Mouse (Mus musculus): ENCODE measurements around the gene Tpt1. TPM values are rescaled to one million over a fixed set of nuclear protein-coding genes. Genes with fewer than 3 reads are reported as not detected.

Gene Tpt1
- 868 and 874 TPM in 2 replicates for polyA plus RNA-seq (2015; fragmentation: Nextera tagmentation; extraction: Ambion mirVana)

GRCm38 (mm10) chr14:75844867-75845697 is at the start of gene Tpt1:
Gene Tpt1 (plus strand): TSS chr14:75845093.
- peak within 1 kb of the TSS; percentile 79 for H3K9ac ChIP-seq (replicated peaks)
- H3K4me1 ChIP-seq: peaks cover 36% of the 10 kb centered on the region
- no peaks in the 10 kb centered on the region for H3K27me3 ChIP-seq
- WGBS: under 1% methylated on average over 83 of the region's 108 CpGs
- H3K9me3 ChIP-seq: no peaks in the 10 kb centered on the region
- H3K36me3 ChIP-seq: peaks cover 34% of the 10 kb centered on the region
- peak within 1 kb of the TSS; percentile 61 for H3K4me3 ChIP-seq
- ATAC-seq (replicated peaks): peak; percentile 98
- peak within 1 kb of the TSS; percentile 60 for H3K4me2 ChIP-seq (replicated peaks)
- peak within 1 kb of the TSS; percentile 96 for H3K27ac ChIP-seq (replicated peaks)

- Histone ChIP-seq H3K4me1 (no peaks in the 10 kb centered on the region), H3K4me3 (no peak overlapping the region), H3K27me3 (no peaks in the 10 kb centered on the region), H3K9me3 (no peaks in the 10 kb centered on the region), H3K4me2 (replicated peaks) (no peak overlapping the region), H3K27ac (replicated peaks) (no peak overlapping the region), H3K36me3 (no peaks in the 10 kb centered on the region), H3K9ac (replicated peaks) (no peak overlapping the region)
- WGBS: 91% methylated on average over 4 of the region's 4 CpGs
- ATAC-seq (replicated peaks): no peak
Measured at GRCm38 (mm10) chr14:75795918-75796317, 49.0 kb upstream of the Tpt1 start.

GRCm38 (mm10) chr14:75797769-75798386 is 47.0 kb upstream of the Tpt1 start:
- no peaks in the 10 kb centered on the region for H3K9me3 ChIP-seq
- no peaks in the 10 kb centered on the region for H3K27me3 ChIP-seq
- H3K9ac ChIP-seq (replicated peaks): no peak overlapping the region
- no peak overlapping the region for H3K27ac ChIP-seq (replicated peaks)
- H3K4me2 ChIP-seq (replicated peaks): no peak overlapping the region
- H3K4me1 ChIP-seq: no peaks in the 10 kb centered on the region
- 43% methylated on average over 5 of the region's 5 CpGs for WGBS
- H3K4me3 ChIP-seq: no peak overlapping the region
- H3K36me3 ChIP-seq: no peaks in the 10 kb centered on the region
- ATAC-seq (replicated peaks): no peak

GRCm38 (mm10) chr14:75807800-75808199 is 37.1 kb upstream of the Tpt1 start:
- Histone ChIP-seq H3K9ac (replicated peaks) (no peak overlapping the region), H3K4me1 (no peaks in the 10 kb centered on the region), H3K27ac (replicated peaks) (no peak overlapping the region), H3K4me2 (replicated peaks) (no peak overlapping the region), H3K27me3 (no peaks in the 10 kb centered on the region), H3K9me3 (no peaks in the 10 kb centered on the region), H3K4me3 (no peak overlapping the region), H3K36me3 (no peaks in the 10 kb centered on the region)
- ATAC-seq (replicated peaks): no peak
- whole genome bisulfite sequencing: 68% methylated on average over 8 of the region's 8 CpGs

- H3K4me1 ChIP-seq: no peaks in the 10 kb centered on the region
- H3K9me3 ChIP-seq: no peaks in the 10 kb centered on the region
- no peak overlapping the region for H3K27ac ChIP-seq (replicated peaks)
- no peak for ATAC-seq (replicated peaks)
- no peak overlapping the region for H3K4me3 ChIP-seq
- H3K9ac ChIP-seq (replicated peaks): no peak overlapping the region
- H3K4me2 ChIP-seq (replicated peaks): no peak overlapping the region
- no peaks in the 10 kb centered on the region for H3K27me3 ChIP-seq
- 85% methylated on average over 6 of the region's 6 CpGs for WGBS
- H3K36me3 ChIP-seq: no peaks in the 10 kb centered on the region
Measured at GRCm38 (mm10) chr14:75809931-75810330, 35.0 kb upstream of the Tpt1 start.

- no peak overlapping the region for H3K27ac ChIP-seq (replicated peaks)
- no peaks in the 10 kb centered on the region for H3K36me3 ChIP-seq
- no peak overlapping the region for H3K4me3 ChIP-seq
- no peaks in the 10 kb centered on the region for H3K4me1 ChIP-seq
- 85% methylated on average over 2 of the region's 2 CpGs for WGBS
- ATAC-seq (replicated peaks): no peak
- H3K4me2 ChIP-seq (replicated peaks): no peak overlapping the region
- H3K9ac ChIP-seq (replicated peaks): no peak overlapping the region
- H3K9me3 ChIP-seq: no peaks in the 10 kb centered on the region
- no peaks in the 10 kb centered on the region for H3K27me3 ChIP-seq
Measured at GRCm38 (mm10) chr14:75818528-75818927, 26.4 kb upstream of the Tpt1 start.

- no peak overlapping the region for H3K4me3 ChIP-seq
- no peaks in the 10 kb centered on the region for H3K4me1 ChIP-seq
- H3K27me3 ChIP-seq: no peaks in the 10 kb centered on the region
- H3K9ac ChIP-seq (replicated peaks): no peak overlapping the region
- H3K9me3 ChIP-seq: no peaks in the 10 kb centered on the region
- WGBS: 88% methylated on average over 2 of the region's 2 CpGs
- H3K36me3 ChIP-seq: no peaks in the 10 kb centered on the region
- no peak for ATAC-seq (replicated peaks)
- H3K4me2 ChIP-seq (replicated peaks): no peak overlapping the region
- H3K27ac ChIP-seq (replicated peaks): no peak overlapping the region
Measured at GRCm38 (mm10) chr14:75819341-75819740, 25.6 kb upstream of the Tpt1 start.

- 82% methylated on average over 5 of the region's 5 CpGs for WGBS
- H3K4me2 ChIP-seq (replicated peaks): no peak overlapping the region
- no peaks in the 10 kb centered on the region for H3K9me3 ChIP-seq
- ATAC-seq (replicated peaks): no peak
- H3K4me3 ChIP-seq: no peak overlapping the region
- H3K36me3 ChIP-seq: no peaks in the 10 kb centered on the region
- H3K27me3 ChIP-seq: no peaks in the 10 kb centered on the region
- H3K27ac ChIP-seq (replicated peaks): no peak overlapping the region
- H3K4me1 ChIP-seq: no peaks in the 10 kb centered on the region
- no peak overlapping the region for H3K9ac ChIP-seq (replicated peaks)
Measured at GRCm38 (mm10) chr14:75820007-75820406, 24.9 kb upstream of the Tpt1 start.

- no peak for ATAC-seq (replicated peaks)
- no peak overlapping the region for H3K9ac ChIP-seq (replicated peaks)
- no peak overlapping the region for H3K4me2 ChIP-seq (replicated peaks)
- no peaks in the 10 kb centered on the region for H3K9me3 ChIP-seq
- peaks cover 11% of the 10 kb centered on the region for H3K4me1 ChIP-seq
- no peak overlapping the region for H3K27ac ChIP-seq (replicated peaks)
- 79% methylated on average over 3 of the region's 3 CpGs for WGBS
- H3K27me3 ChIP-seq: peaks cover 8% of the 10 kb centered on the region; the same call in 1 of the 2 replicates
- H3K36me3 ChIP-seq: no peaks in the 10 kb centered on the region
- H3K4me3 ChIP-seq: no peak overlapping the region
Measured at GRCm38 (mm10) chr14:75826851-75827410, 18.0 kb upstream of the Tpt1 start.

- Histone ChIP-seq H3K27me3 (peaks cover 8% of the 10 kb centered on the region; the same call in 1 of the 2 replicates), H3K9ac (replicated peaks) (no peak overlapping the region), H3K4me1 (peaks cover 15% of the 10 kb centered on the region), H3K4me2 (replicated peaks) (peak overlapping the region; percentile 76), H3K36me3 (no peaks in the 10 kb centered on the region), H3K9me3 (no peaks in the 10 kb centered on the region), H3K4me3 (no peak overlapping the region), H3K27ac (replicated peaks) (no peak overlapping the region)
- no peak for ATAC-seq (replicated peaks)
- 51% methylated on average over 11 of the region's 11 CpGs for WGBS
Measured at GRCm38 (mm10) chr14:75828221-75828620, 16.7 kb upstream of the Tpt1 start.

GRCm38 (mm10) chr14:75828866-75829806 is 15.8 kb upstream of the Tpt1 start:
- Histone ChIP-seq H3K4me1 (peaks cover 25% of the 10 kb centered on the region), H3K9ac (replicated peaks) (peak overlapping the region; percentile 40; the same call in 1 of the 2 replicates), H3K4me2 (replicated peaks) (peak overlapping the region; percentile 76), H3K36me3 (no peaks in the 10 kb centered on the region), H3K27me3 (peaks cover 8% of the 10 kb centered on the region; the same call in 1 of the 2 replicates), H3K4me3 (peak overlapping the region; percentile 39), H3K27ac (replicated peaks) (peak overlapping the region; percentile 43; the same call in 1 of the 2 replicates), H3K9me3 (no peaks in the 10 kb centered on the region)
- ATAC-seq (replicated peaks): peak; percentile 51
- WGBS: 6% methylated on average over 32 of the region's 32 CpGs
